Mouse (Mus musculus) C2C12 (cell line): ENCODE data around the gene Erc1.

Source experiments
- CTCF ChIP-seq: IDR thresholded peaks from one replicate; pipeline ENCODE4 v1.5.1; 2011; ENCODE audit not compliant: control insufficient read depth, insufficient read depth, insufficient read length
- MYOD1 ChIP-seq: IDR thresholded peaks from one replicate; pipeline ENCODE4 v1.6.1; 2011; ENCODE audit warnings: low read depth; ENCODE audit not compliant: control insufficient read depth, insufficient read length
- USF1 ChIP-seq: IDR thresholded peaks from one replicate; pipeline ENCODE4 v1.6.1; 2011; ENCODE audit warnings: low read depth, mild to moderate bottlenecking, control low read depth, moderate library complexity

DNA sequence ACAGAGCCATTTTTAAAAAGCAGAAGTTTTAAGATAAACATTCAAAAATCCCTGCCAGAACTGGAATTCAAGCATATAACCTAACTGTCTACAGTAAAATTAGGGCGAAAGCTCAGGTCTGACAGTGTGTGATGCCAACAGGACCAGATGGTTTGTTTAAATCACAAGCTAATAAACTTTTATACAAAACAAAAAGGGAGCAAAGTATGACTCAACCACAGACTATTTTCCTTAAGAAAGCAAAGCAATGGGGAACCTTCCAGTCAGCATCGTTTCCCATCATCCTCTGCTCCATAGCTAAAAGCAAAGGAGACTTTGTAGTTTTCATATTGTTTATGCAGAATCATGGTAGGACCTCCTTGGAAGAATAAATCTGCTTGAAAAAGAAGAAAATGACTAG is 143.1 kb downstream of the Erc1 start:
- TF ChIP-seq USF1, result no peak
- no peak for TF ChIP-seq CTCF
- no peak for TF ChIP-seq MYOD1
